Mouse (Mus musculus): ENCODE data around the gene Il17rd. TPM values are rescaled to one million over a fixed set of nuclear protein-coding genes. Genes with fewer than 3 reads are reported as not detected.
A peak's percentile ranks its signal among the peaks of the same experiment; 100 is the strongest.

The Il17rd gene
- polyA plus RNA-seq, 1 experiment = 1.4 TPM

- TF ChIP-seq CTCF (IDR thresholded peaks at IDR 0.05; ENCODE audit: control insufficient read depth, insufficient read depth, low read length) (no peak), POLR2A (IDR thresholded peaks at IDR 0.05; ENCODE audit: borderline replicate concordance, control insufficient read depth, low read depth, low read length) (no peak)
- Histone ChIP-seq H3K4me3 (replicated peaks; ENCODE audit: control insufficient read depth, low read depth, low read length) (no peak overlapping the region), H3K27ac (ENCODE audit: control insufficient read depth, insufficient read depth, low read depth, low read length, poor library complexity) (no peak overlapping the region), H3K4me1 (ENCODE audit: control insufficient read depth, insufficient read depth, low read length) (no peaks in the 10 kb centered on the region)
- 76% methylated on average over 5 of the region's 5 CpGs for WGBS
Measured at GRCm38 (mm10) chr14:27011561-27011960, 27.2 kb upstream of the Il17rd start.

DNA sequence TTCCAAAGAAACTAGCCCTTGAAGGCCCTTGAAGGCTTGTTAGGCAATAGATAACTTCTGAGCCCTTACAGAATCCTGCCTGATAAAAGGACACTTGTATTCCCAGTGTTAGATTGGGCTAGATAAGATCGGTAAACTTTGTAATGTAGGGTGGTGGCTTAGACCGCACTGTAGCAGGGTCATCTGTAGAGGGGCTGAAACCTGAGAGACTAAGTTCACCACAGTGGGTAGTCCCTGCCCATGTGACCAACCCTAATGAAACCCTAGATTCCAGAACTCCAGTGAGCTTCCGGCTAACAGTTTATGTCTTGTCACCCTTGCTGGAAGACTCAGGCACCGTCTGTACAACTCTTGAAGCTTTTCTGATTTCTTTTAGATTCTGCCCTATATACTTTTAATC, 25.1 kb upstream of the Il17rd start:
- H3K27ac ChIP-seq (ENCODE audit: control insufficient read depth, insufficient read depth, low read depth, low read length, poor library complexity) = no peak overlapping the region
- no peak for TF ChIP-seq POLR2A (IDR thresholded peaks at IDR 0.05; ENCODE audit: borderline replicate concordance, control insufficient read depth, low read depth, low read length)
- no peak for TF ChIP-seq CTCF (IDR thresholded peaks at IDR 0.05; ENCODE audit: control insufficient read depth, insufficient read depth, low read length)
- WGBS = 73% methylated on average over 4 of the region's 4 CpGs

DNA sequence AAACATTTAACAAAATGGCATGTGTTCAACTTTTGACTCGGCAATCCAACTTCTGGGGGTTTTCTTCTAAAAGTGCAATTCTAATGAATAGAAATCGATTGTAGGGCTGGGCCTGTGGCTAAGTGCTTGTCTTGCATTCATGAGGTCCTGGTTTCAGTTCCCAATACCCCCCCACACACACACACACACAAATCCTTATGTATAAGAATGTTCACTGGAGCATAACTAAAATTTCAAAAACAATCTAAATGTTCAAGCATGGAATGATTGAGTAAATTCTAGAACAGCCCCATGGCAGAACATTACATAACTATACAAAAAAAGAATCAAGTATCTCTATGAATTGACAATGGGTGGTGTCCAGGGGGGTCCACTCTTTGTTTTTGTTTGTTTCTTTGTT, 20.8 kb upstream of the Il17rd start:
- Histone ChIP-seq H3K27ac (ENCODE audit: control insufficient read depth, insufficient read depth, low read depth, low read length, poor library complexity) (no peak overlapping the region), H3K4me1 (ENCODE audit: control insufficient read depth, insufficient read depth, low read length) (no peaks in the 10 kb centered on the region; the same call in 1 of the 2 replicates), H3K4me3 (replicated peaks; ENCODE audit: control insufficient read depth, low read depth, low read length) (no peak overlapping the region)
- 59% methylated on average over 2 of the region's 2 CpGs for WGBS
- TF ChIP-seq CTCF (IDR thresholded peaks at IDR 0.05; ENCODE audit: control insufficient read depth, insufficient read depth, low read length) (no peak), POLR2A (IDR thresholded peaks at IDR 0.05; ENCODE audit: borderline replicate concordance, control insufficient read depth, low read depth, low read length) (no peak)

More for the DNA sequence above, 25.1 kb upstream of the Il17rd start:
- no peak overlapping the region for H3K4me3 ChIP-seq (replicated peaks; ENCODE audit: control insufficient read depth, low read depth, low read length)
- no peaks in the 10 kb centered on the region; the same call in 1 of the 2 replicates for H3K4me1 ChIP-seq (ENCODE audit: control insufficient read depth, insufficient read depth, low read length)

GRCm38 (mm10) chr14:27019850-27020249, 18.9 kb upstream of the Il17rd start:
- H3K4me3 ChIP-seq (replicated peaks; ENCODE audit: control insufficient read depth, low read depth, low read length) = no peak overlapping the region
- no peak overlapping the region for H3K27ac ChIP-seq (ENCODE audit: control insufficient read depth, insufficient read depth, low read depth, low read length, poor library complexity)
- no peak for TF ChIP-seq POLR2A (IDR thresholded peaks at IDR 0.05; ENCODE audit: borderline replicate concordance, control insufficient read depth, low read depth, low read length)
- no peaks in the 10 kb centered on the region; the same call in 1 of the 2 replicates for H3K4me1 ChIP-seq (ENCODE audit: control insufficient read depth, insufficient read depth, low read length)
- 90% methylated on average over 14 of the region's 14 CpGs for WGBS

DNA sequence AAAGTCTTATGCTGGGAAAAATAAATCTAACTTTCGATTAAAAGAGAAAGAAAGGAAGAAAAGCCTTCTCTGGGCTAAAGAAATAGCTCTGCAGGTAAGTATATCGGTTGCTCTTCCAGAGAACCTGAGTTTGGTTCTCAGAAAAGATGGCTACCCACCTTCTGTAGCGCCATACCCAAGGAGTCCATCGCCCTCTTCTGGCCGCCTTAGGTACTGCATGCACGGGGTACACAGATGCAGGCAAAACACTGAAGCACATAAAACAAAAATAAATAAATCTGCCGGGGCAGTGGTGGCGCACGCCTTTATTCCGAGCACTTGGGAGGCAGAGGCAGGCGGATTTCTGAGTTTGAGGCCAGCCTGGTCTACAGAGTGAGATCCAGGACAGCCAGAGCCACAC, 15.9 kb upstream of the Il17rd start:
- TF ChIP-seq POLR2A (IDR thresholded peaks at IDR 0.05; ENCODE audit: borderline replicate concordance, control insufficient read depth, low read depth, low read length) (no peak), CTCF (IDR thresholded peaks at IDR 0.05; ENCODE audit: control insufficient read depth, insufficient read depth, low read length) (peak; percentile 83)
- 49% methylated on average over 11 of the region's 11 CpGs for WGBS
- Histone ChIP-seq H3K4me1 (ENCODE audit: control insufficient read depth, insufficient read depth, low read length) (no peaks in the 10 kb centered on the region; the same call in 1 of the 2 replicates), H3K27ac (ENCODE audit: control insufficient read depth, insufficient read depth, low read depth, low read length, poor library complexity) (no peak overlapping the region), H3K4me3 (replicated peaks; ENCODE audit: control insufficient read depth, low read depth, low read length) (no peak overlapping the region)

GRCm38 (mm10) chr14:27024664-27025063, 14.1 kb upstream of the Il17rd start:
- no peak overlapping the region for H3K4me3 ChIP-seq (replicated peaks; ENCODE audit: control insufficient read depth, low read depth, low read length)
- WGBS = 21% methylated on average over 4 of the region's 4 CpGs
- no peak for TF ChIP-seq CTCF (IDR thresholded peaks at IDR 0.05; ENCODE audit: control insufficient read depth, insufficient read depth, low read length)
- no peak for TF ChIP-seq POLR2A (IDR thresholded peaks at IDR 0.05; ENCODE audit: borderline replicate concordance, control insufficient read depth, low read depth, low read length)

DNA sequence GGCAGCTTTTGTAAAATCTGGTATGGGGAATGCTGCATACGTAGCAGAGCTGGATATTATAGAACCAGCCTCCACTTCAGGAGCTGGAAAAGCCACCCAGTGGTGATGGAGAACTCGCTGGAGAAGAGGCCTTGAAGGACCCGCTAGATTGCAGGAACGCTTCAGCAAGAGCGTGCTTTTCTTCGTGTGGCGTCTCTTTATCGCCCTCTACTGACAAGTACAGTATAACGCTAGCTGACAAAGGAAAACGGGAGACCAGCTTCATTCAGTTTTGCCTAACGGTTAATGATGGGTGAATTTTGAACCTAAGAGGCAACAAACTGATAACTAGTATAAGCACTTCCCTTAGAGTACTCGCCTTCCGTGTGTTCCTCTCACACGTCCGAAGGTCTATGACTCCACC, 9.0 kb upstream of the Il17rd start:
- Histone ChIP-seq H3K4me1 (ENCODE audit: control insufficient read depth, insufficient read depth, low read length) (no peaks in the 10 kb centered on the region), H3K4me3 (replicated peaks; ENCODE audit: control insufficient read depth, low read depth, low read length) (no peak overlapping the region), H3K27ac (ENCODE audit: control insufficient read depth, insufficient read depth, low read depth, low read length, poor library complexity) (no peak overlapping the region)
- peak; percentile 46 for TF ChIP-seq CTCF (IDR thresholded peaks at IDR 0.05; ENCODE audit: control insufficient read depth, insufficient read depth, low read length)
- no peak for TF ChIP-seq POLR2A (IDR thresholded peaks at IDR 0.05; ENCODE audit: borderline replicate concordance, control insufficient read depth, low read depth, low read length)
- 5% methylated on average over 15 of the region's 15 CpGs for WGBS

More at GRCm38 (mm10) chr14:27024664-27025063, 14.1 kb upstream of the Il17rd start:
- Histone ChIP-seq H3K27ac (ENCODE audit: control insufficient read depth, insufficient read depth, low read depth, low read length, poor library complexity) (no peak overlapping the region), H3K4me1 (ENCODE audit: control insufficient read depth, insufficient read depth, low read length) (no peaks in the 10 kb centered on the region)

DNA sequence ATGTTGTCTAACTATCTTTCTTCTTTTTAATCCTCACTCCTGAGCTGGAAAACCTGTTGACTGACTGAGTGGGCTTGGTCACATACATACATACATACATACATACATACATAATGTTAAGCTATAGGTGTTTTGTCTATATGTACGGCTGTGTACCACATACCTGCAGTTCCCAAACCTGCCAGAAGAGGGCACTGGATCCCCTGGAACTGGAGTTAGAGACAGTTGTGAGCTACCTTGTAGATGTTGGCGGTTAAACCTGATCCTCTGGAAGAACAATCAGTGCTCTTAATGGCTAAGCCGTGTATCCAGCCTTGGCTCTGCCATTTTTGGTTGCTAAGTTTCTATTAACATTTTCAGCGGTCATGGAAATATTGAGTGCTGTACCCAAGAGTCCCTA, 7.6 kb upstream of the Il17rd start:
- 47% methylated on average over 4 of the region's 4 CpGs for WGBS
- Histone ChIP-seq H3K27ac (ENCODE audit: control insufficient read depth, insufficient read depth, low read depth, low read length, poor library complexity) (no peak overlapping the region), H3K4me1 (ENCODE audit: control insufficient read depth, insufficient read depth, low read length) (no peaks in the 10 kb centered on the region), H3K4me3 (replicated peaks; ENCODE audit: control insufficient read depth, low read depth, low read length) (no peak overlapping the region)
- TF ChIP-seq POLR2A (IDR thresholded peaks at IDR 0.05; ENCODE audit: borderline replicate concordance, control insufficient read depth, low read depth, low read length) (no peak), CTCF (IDR thresholded peaks at IDR 0.05; ENCODE audit: control insufficient read depth, insufficient read depth, low read length) (peak; percentile 68)

GRCm38 (mm10) chr14:27037513-27037912, 1.2 kb upstream of the Il17rd start:
- no peaks in the 10 kb centered on the region; the same call in 1 of the 2 replicates for H3K4me1 ChIP-seq (ENCODE audit: control insufficient read depth, insufficient read depth, low read length)
- WGBS = 49% methylated on average over 1 of the region's 1 CpGs

More at GRCm38 (mm10) chr14:27037513-27037912, 1.2 kb upstream of the Il17rd start:
- Histone ChIP-seq H3K27ac (ENCODE audit: control insufficient read depth, insufficient read depth, low read depth, low read length, poor library complexity) (no peak overlapping the region), H3K4me3 (replicated peaks; ENCODE audit: control insufficient read depth, low read depth, low read length) (no peak overlapping the region)
- TF ChIP-seq POLR2A (IDR thresholded peaks at IDR 0.05; ENCODE audit: borderline replicate concordance, control insufficient read depth, low read depth, low read length) (no peak), CTCF (IDR thresholded peaks at IDR 0.05; ENCODE audit: control insufficient read depth, insufficient read depth, low read length) (no peak)

Data from bone marrow, adult 2 months (tissue).